Comparison of ENCODE assay signal across 14 mouse cellular contexts in the genomic region with DNA sequence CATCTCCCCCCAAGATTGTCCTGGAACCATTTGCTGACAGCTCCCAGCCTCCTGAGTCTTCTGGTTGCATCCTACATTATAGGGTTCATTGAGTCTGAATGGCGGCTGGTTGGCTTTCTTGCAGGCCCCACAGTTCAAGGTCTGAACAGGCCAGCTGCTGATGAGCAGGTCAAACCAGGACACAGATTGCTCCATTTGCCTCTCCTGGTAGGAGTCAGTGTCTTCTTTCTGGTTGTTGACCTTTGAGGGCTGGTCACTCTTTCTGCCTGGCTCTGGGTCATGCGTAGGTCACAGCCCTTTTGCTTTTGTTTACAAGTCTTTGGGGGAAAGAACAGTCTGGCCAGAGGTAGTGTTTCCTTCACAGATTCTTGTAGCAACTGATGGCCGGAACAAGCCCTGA. TPM values are rescaled to one million over a fixed set of nuclear protein-coding genes. Genes with fewer than 3 reads are reported as not detected.
A peak's percentile ranks its signal among the peaks of the same experiment; 100 is the strongest.
DNase-seq lines count a peak whose midpoint lies in the region; ATAC-seq lines count a peak whose summit lies in the region.
"Had no signal": no experiment of that assay in that cellular context is flagged by ENCODE, and none has a peak within 500 bp of the region (broad histone marks: within the 10 kb centered on the region; RNA-seq: fewer than 3 reads in every experiment).

No protein-coding gene starts in this region.

- H3K4me3 ChIP-seq in kidney, embryonic 16.5 days (ENCODE audit: low read length), result no peak overlapping the region
- no peak overlapping the region for H3K4me3 ChIP-seq in liver, embryonic 16.5 days (ENCODE audit: low read depth, low read length)
- H3K4me3 ChIP-seq: embryonic facial prominence, embryonic 10.5 days; erythroblast, embryonic 14.5 days; heart, embryonic 13.5 days; stomach, embryonic 15.5 days had no signal

- H3K27ac ChIP-seq in kidney, embryonic 16.5 days (ENCODE audit: low read length), result no peak overlapping the region
- H3K27ac ChIP-seq in liver, embryonic 16.5 days (ENCODE audit: low read length), result no peak overlapping the region
- H3K27ac ChIP-seq: embryonic facial prominence, embryonic 10.5 days; heart, embryonic 13.5 days; stomach, embryonic 15.5 days had no signal

- intact Hi-C loops in left cerebral cortex, postnatal 14 days (cut with DNase I), result loop anchor here (5.0 kb wide), 1 partner anchor 159 kb away; no protein-coding TSS in a partner anchor

- ATAC-seq in kidney, embryonic 16.5 days (ENCODE audit: low FRiP score, low TSS enrichment), result no peak
- ATAC-seq in liver, embryonic 16.5 days (ENCODE audit: low read depth), result peak; percentile 57
- ATAC-seq: forebrain, embryonic 14.5 days had no signal

- no peaks in the 10 kb centered on the region for H3K27me3 ChIP-seq in kidney, embryonic 16.5 days (ENCODE audit: insufficient read depth, low read length)
- H3K27me3 ChIP-seq in liver, embryonic 16.5 days (ENCODE audit: control insufficient read depth, insufficient read depth, low read depth, low read length), result no peaks in the 10 kb centered on the region
- H3K27me3 ChIP-seq: heart, embryonic 13.5 days; stomach, embryonic 15.5 days had no signal

- H3K9me3 ChIP-seq in kidney, embryonic 16.5 days (ENCODE audit: low read length), result no peaks in the 10 kb centered on the region
- H3K9me3 ChIP-seq in liver, embryonic 16.5 days (replicated peaks; ENCODE audit: control insufficient read depth, low read length), result no peaks in the 10 kb centered on the region
- H3K9me3 ChIP-seq: embryonic facial prominence, embryonic 10.5 days; heart, embryonic 13.5 days; stomach, embryonic 15.5 days had no signal

- no peak overlapping the region for H3K9ac ChIP-seq in kidney, embryonic 16.5 days (replicated peaks; ENCODE audit: low read length)
- no peak overlapping the region for H3K9ac ChIP-seq in liver, embryonic 16.5 days (ENCODE audit: low read depth, low read length)
- H3K9ac ChIP-seq: heart, embryonic 13.5 days; stomach, embryonic 15.5 days had no signal

- WGBS in kidney, embryonic 16.5 days, result 55% methylated on average over 3 of the region's 3 CpGs
- 66% methylated on average over 3 of the region's 3 CpGs for WGBS in liver, embryonic 16.5 days (ENCODE audit: insufficient replicate concordance)

- H3K4me2 ChIP-seq in kidney, embryonic 16.5 days (replicated peaks; ENCODE audit: low read depth, low read length), result no peak overlapping the region
- no peak overlapping the region for H3K4me2 ChIP-seq in liver, embryonic 16.5 days (ENCODE audit: low read depth, low read length)
- H3K4me2 ChIP-seq: heart, embryonic 13.5 days; midbrain, embryonic 11.5 days; stomach, embryonic 15.5 days had no signal

- peaks cover 44% of the 10 kb centered on the region for H3K36me3 ChIP-seq in kidney, embryonic 16.5 days (ENCODE audit: insufficient read depth, low read length)
- peaks cover 28% of the 10 kb centered on the region for H3K36me3 ChIP-seq in liver, embryonic 16.5 days (ENCODE audit: control insufficient read depth, insufficient read depth)

- H3K4me1 ChIP-seq in kidney, embryonic 16.5 days (ENCODE audit: insufficient read depth, low read length), result no peaks in the 10 kb centered on the region
- peaks cover 6% of the 10 kb centered on the region for H3K4me1 ChIP-seq in liver, embryonic 16.5 days (ENCODE audit: control insufficient read depth, low read depth, low read length)
- H3K4me1 ChIP-seq: heart, embryonic 13.5 days; stomach, embryonic 15.5 days had no signal

- peak; percentile 60 for DNase-seq in kidney, adult 11 months
- DNase-seq in lung, postnatal 36 days, result peak; percentile 7
- no peak for DNase-seq in lung, postnatal 25 days (ENCODE audit: low spot score)
- peak; percentile 63 for DNase-seq in embryo, embryonic 10.5 days (ENCODE audit: low spot score)
- no peak for DNase-seq in urinary bladder, postnatal 4 days (ENCODE audit: low spot score in 2 of 2)
- no peak for DNase-seq in left cerebral cortex, postnatal 14 days (ENCODE audit: low spot score in 2 of 2)

RNA-seq across cellular contexts. Expression of a gene that starts 9.5 kb away (rescaled TPM):
- polyA plus RNA-seq in kidney, embryonic 16.5 days (2015; fragmentation: Nextera tagmentation; extraction: Ambion mirVana), result 75.7 and 78.5 TPM in 2 replicates
- polyA plus RNA-seq in liver, embryonic 16.5 days (2015; fragmentation: Nextera tagmentation; extraction: Ambion mirVana), result 40.5 and 48.3 TPM in 2 replicates
- 10 to 100 TPM; 20.8 to 24.5 TPM for total RNA-seq in left cerebral cortex, postnatal 14 days (2021)

RNA-seq across cellular contexts. Expression of a gene that starts 37.4 kb away (rescaled TPM):
- 2.1 and 2.9 TPM in 2 replicates for polyA plus RNA-seq in kidney, embryonic 16.5 days (2015; fragmentation: Nextera tagmentation; extraction: Ambion mirVana)
- polyA plus RNA-seq in liver, embryonic 16.5 days (2015; fragmentation: Nextera tagmentation; extraction: Ambion mirVana), result 8.2 and 9.0 TPM in 2 replicates
- total RNA-seq in left cerebral cortex, postnatal 14 days (2021), result 1 to 10 TPM in 1 of 2 experiments, under 1 TPM in 1; 0.47 to 1.5 TPM

RNA-seq across cellular contexts. Expression of a gene that starts 47.8 kb away (rescaled TPM):
- 284 and 308 TPM in 2 replicates for polyA plus RNA-seq in kidney, embryonic 16.5 days (2015; fragmentation: Nextera tagmentation; extraction: Ambion mirVana)
- 318 and 338 TPM in 2 replicates for polyA plus RNA-seq in liver, embryonic 16.5 days (2015; fragmentation: Nextera tagmentation; extraction: Ambion mirVana)
- total RNA-seq in left cerebral cortex, postnatal 14 days (2021), result 10 to 100 TPM; 43.7 to 43.9 TPM

Comparison
In these comparisons a context has a peak if more than half of its experiments do, and no peak if none do; other contexts are left out.
1. DNase-seq: peak in kidney, adult 11 months (single experiment), lung, postnatal 36 days (single experiment) and embryo, embryonic 10.5 days (single experiment); none in lung, postnatal 25 days (single experiment), urinary bladder, postnatal 4 days (0 of 2) and left cerebral cortex, postnatal 14 days (0 of 2).